Mouse (Mus musculus) MEL-GATA-1-ER (cell line): ENCODE measurements at regions not wholly inside any gene's neighbourhood (a gene's known extent, or its start where the extent isn't known, plus 50 kb on each side); places are given as distances from the start of the nearest gene placed in this dataset.

Experiments used
- DNase-seq: peaks from one replicate; pipeline ENCODE4 v3.0.0-alpha.2; 2012; ENCODE audit warnings: low read depth; ENCODE audit errors: extremely low read depth

DNA sequence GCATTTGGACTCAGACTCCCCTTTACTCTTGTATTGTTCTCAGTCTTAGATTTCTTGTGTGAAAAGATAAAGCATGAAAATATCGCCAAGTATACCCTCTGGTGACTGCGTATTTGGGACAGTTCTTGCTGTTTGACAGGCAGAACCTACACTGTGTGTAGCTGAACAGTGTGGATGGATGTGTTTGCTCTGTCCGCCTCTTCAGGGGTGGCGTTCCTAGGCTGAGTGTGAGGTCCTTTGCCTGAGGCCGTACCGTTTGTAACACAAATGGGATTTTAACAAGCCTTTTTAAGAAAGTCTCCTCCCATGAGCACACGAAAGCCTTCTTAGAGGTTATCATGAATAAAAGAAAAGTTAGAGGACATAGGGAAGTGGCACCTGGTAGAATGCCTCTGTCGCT lies 153.3 kb upstream of the Dnajc19 start:
- DNase-seq: no peak

DNA sequence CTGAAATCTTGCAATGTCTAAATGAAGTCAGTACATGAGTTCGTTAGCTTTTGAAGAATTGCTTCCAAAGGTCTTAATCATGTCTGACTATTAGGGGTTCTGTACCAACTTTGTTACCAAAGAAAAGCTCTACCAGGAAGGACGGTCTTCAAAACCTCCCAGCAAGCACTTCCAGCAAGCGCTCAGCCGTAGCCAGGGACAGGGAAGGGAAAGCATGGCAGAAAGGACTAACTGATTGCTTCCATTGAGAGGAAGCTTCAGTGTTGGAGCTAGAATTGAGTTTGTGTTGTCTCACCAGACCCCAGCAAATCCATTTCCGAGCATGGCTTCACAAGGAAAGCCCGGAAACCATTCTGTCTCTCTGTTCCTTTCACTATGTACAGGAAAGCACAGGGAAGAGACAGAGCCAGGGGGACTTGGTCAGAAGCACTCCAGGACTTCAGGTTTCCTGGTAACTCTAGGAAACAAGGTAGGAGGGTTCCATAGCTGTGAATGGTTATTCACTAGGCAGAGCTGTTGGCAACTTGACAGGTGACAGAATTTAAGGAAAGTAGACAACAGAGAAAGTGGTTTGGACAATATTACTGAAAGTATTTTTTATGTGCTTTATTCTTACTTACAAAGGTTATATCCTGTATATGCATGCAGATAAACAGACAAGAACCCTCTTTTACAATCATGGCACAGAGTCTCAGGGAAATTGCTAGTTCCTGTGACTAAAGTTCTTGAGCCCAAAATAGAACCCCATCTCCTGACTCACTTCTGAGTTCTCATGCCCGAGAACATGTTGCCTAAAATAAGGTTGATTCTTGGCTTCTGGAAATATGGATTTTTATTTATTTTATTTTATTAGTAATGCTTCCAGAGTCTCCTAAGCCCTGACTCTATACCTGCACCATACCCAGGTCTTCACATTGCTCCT lies 151.5 kb upstream of the Dnajc19 start:
- no peak for DNase-seq

DNA sequence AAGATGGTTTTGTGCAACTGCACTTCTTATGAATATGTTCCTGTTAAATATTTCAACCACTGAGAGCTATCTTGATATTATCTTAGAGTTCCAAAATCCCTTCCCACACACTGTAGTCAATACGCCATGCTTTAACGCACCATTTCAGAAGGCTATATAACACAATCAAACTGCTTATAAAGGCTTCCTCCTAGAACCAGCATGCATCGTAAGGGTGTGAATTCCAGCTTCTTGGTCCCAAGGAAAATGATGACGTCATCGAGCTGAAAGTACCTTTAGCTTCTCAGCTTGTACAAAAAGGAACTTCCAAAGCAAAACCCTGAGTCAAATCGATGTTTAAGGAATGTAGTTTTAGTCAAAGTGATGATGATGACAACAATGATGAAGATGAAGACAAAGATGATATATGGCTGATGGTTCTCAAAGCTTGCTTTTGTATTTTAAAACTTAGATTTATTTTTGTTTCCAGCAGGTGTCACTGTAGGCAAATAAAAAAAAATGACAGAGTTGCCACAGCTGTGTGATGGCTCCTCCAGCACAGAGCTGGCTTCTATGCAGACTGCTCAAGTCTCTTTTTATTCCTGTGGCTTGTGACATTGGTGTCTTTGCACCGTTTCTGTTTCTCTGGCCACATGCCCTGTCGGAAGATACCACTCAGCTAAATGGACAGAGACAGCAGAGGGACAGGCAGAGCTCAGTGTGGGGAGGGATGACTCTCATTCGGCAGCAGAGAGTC lies 150.6 kb upstream of the Dnajc19 start:
- no peak for DNase-seq

DNA sequence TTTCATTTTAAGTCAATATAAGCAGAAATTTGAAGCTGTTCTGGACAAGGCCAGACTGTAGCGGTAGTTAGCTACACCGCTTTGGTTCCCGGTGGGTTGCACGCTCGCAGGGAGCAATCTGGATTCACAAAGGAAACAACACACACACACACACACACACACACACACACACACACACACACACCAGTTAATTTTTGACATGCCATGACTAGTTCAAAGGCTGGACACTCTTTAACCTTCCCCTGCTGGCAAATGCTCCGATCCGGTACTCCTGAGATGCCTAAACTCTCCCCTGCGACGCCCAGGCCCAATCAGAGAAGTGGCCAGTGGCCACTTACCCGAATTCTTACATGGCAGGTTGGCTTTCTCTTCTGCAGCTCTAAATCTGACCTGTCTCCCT lies 141.2 kb upstream of the Dnajc19 start:
- no peak for DNase-seq

DNA sequence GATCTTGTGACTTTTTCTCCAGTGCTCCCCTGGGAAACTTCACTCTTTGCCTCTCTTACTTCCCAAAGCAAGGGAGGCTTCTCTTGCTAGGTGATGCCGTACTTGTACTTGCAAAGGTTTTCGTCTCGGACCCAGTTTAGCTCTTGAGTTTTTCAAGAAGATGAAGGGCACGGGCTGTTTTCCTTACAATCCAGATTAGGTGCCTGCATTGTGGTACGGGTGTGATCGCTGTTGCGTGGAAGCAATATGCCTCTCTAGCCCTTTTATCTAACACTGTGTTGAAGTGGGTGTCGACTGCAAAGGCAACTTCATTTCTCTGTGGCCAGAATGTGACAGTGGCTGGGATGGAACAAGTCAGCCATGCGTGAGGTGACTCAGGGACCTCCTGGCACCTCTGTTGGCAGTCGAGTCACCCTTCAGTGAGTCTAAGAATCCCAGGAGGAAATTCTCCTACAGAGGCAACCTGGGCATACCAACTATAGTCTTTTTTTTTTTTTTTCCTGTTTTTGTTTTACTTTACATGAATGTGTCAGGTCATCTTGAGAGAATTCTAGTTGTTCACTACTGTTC lies 138.7 kb upstream of the Dnajc19 start:
- DNase-seq: no peak

DNA sequence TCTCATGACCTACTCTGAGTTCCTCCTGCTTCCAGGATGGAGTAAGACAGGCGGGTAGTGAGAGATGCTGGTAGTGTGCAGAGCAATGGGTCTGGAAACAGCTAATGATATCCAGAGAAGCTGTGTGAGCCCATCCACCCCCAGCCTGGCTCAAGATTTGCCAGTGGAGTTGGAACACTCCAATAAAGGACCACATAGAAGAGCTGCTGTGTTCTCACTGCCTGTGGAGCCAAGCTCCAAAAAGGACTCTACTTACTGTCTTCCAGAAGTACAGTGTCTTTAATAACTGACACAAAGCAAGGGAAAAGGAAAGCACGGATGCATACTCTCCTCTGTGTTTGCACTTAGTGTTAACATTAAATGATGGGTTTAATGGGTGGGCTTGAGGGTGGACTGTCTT lies 138.0 kb upstream of the Dnajc19 start:
- no peak for DNase-seq

DNA sequence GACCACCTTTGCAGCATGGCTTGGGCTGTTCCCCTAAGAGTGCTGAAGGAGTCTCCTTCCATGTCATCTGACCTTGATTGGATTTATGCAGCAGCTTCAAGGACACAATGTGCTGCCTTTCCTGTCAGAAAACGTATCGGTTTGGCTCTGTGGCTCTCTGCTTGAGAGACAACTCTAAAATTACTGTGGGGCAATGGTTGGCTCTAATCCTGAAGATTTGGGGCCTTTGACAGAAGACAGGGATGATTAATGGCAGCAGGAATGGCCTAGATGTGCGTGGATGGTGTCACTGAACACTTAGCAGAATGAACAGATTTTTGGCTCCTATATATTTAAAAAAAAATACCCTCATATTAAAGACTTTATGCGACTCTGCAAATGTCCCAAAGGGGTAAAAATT lies 136.8 kb upstream of the Dnajc19 start:
- DNase-seq: no peak

DNA sequence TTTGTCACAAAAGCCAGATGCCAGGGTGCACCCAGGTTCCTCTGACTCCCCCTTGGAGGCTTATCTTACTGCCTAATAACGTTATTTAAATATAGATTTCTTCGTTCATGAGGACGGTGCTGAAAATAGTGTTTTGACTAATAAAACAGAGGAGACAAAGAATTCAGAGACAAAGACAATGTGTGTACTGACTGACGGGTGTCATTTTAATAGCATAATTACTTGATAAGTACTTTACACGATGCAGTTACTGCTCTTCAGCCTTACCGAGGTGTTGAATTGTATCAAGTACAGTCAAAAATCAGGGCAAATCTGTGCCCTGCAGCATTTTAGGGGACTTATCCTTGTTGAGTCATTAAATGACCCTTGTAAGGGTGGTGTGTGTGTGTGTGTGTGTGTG lies 133.1 kb upstream of the Dnajc19 start:
- DNase-seq: no peak

DNA sequence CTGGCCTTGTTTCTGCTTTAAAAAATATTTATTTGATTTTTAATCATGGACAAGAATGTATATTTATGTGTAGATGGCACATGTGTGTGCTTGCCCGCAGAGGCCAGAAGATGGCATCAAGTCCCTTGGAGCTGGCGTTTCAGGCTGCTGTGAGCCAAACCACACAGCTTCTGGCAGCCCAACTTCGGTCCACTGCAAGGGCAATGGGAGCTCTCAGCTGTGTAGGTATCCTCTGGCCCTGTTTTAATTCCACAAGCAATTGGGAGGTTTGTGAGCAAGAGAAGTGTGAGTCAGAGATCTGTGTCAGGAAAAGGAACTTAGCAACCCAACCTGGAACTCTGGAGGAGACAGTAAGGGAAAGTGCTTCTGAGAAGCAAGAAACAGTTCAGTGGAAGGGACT lies 125.3 kb upstream of the Dnajc19 start:
- DNase-seq: no peak

DNA sequence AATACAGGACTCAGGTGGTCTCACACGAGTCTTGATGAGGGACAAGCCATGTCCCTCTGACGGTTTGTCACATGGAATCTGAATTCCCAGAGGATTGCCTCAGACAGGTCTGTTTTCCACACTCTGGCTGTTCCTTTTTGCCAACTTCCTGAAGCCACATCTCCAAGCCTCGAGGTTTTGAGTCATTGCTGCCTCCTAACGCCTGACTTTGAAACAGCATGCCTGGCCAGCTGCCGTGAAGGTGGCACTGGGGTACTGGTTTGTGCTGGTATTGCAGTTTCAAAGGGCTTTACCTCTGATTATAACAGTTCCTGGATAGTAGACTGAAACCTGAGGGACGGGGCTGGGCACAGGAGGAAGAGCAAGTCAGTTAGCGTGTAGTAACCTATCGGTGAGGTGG lies 117.1 kb upstream of the Dnajc19 start:
- DNase-seq: no peak

DNA sequence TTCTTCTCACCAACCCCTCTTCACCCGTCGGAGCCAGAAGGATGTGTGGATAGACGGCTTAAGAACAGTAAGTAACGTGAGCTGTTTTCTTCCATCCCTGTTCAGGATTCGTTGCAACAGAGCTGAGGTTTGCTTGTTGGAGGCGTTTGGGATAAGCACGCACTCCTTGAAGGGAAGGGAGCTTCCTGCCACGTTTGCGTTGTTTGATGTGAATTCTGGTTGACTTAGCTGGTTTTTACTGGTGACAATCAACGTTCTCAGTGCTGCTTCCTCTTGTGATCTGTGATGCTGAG lies 116.0 kb upstream of the Dnajc19 start:
- no peak for DNase-seq

DNA sequence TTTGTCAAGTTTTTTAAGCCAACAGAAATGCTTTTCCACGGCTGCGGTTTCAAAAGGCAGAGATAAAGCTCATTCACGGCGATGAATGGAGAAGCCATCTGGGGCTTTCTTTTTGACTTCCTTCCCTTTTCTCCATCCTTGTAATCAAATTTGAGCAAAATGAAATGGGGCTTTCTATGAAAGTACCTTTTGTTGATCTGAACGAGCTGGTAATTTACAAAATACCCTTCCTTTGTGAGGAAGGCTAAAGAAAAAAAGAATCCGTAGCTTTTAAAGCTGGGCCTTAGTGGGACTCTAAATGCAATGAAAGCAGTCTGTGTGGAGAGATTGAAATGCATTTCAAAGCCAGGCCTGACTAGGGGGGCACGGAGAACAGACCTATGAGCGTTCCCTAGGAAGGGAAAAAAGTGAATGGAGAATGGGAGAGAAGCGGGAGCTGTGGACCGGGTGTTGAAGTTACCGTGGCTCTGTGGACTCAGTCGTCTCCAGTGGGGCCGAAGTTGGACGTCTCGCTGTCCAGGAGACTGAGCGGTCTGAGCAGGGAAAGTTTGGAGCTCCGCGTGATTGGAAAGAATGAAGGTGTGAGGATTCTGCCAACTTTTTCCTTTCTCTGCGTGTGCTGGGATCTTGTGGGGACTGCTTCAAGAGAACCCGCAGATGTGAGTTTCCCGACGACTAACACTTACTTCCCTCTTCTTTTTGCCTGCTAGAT lies 115.5 kb upstream of the Dnajc19 start:
- no peak for DNase-seq

DNA sequence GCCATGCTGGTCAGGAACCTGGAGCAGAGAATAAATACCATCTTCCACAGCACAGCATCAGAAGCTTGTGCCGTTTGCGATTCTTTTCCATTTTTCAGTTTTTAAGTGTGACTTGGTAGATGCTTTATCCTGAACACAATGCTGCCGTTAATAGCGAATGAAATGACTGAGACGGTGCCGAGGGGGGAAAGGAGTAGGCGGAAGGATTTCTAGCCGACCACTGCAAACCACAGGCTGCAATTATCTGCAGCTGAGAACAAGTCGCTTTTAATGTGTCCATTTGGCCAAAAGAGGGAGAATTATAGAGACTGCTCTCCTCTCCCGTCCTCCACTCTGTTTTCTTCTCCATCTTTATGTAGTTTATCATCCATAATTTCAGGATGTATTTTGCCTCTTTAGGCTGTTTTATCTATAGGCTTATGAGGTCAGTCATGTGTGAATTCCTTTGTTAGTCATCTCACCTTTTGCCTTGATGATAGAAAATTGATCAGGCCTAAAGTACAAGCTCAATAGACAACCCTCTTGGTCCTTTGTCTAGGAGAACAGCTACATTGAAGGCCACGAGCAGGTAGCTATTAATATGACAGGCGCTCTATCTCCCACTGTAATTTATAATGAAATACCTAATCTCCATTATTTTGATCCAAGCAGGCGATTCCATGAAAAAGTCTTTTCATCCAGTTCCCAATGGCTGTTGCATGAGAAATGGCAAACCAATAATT lies 114.8 kb upstream of the Dnajc19 start:
- no peak for DNase-seq

DNA sequence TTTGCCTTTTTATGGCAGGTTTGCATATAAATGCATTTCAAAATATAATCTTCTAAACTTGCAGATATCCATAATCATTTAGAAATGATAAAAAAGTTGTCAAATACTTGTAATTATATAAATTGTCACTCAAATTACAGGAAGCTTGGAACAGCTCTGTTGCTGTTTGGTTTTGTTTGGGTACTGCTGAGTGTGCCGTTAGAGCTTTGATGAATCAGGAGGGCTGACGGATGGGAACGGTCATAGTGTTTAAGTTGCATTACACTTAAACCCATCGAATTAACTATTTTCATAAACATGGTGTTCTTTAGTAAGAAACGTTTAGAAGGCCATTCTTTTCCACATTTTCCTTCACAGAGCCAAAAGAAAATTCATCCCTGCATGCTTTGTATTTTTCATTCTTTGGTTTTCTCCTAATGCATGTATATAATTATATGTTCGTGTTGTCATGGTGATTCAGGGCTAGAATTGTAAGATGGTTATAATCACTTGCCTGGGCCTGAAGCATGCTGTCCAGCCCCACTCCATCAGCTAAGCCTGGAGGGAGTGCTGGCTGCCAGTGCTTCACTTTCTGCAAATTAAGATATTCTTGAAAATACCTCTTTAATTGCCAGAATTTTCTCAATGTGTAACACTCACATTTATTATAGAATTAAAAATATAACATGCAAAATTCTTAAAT lies 92.4 kb upstream of the Dnajc19 start:
- DNase-seq: no peak

DNA sequence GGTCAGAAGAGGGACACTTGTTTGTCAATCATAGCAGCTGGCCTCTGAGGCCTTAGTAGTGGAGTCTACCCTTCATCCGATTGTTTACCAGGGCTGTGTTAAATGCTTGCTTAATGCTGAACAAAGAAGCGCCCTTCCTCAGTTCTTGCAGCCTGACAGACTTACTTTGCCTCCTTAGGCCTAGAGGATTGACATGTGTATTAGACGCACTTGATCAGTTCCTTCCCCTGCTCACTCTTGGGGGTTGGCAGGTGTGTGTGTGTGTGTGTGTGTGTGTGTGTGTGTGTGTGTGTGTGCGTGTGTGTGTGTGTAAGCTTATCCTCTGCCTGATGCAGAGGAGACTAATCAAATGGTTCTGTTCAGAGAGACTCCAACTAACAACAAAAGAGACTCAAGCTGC lies 91.8 kb upstream of the Dnajc19 start:
- DNase-seq: no peak

DNA sequence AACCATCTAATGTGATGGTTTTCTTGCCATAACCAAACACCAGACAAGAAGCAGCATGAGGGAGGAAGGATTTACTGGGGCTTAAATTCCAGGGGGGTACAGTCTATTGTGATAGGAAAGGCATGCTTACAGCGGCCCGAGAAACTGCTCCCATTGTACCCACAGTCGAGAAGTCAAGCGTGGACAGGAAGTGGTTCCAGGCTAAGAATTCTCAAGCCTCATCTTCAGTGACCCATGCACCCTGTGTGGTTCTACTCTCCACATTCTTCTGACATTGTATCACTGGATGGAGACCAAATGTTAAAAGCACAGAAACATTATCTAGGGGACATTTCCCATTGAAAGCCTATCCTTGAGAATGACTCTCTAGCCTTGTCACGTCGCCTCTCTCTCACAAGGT lies 90.8 kb upstream of the Dnajc19 start:
- DNase-seq: no peak

DNA sequence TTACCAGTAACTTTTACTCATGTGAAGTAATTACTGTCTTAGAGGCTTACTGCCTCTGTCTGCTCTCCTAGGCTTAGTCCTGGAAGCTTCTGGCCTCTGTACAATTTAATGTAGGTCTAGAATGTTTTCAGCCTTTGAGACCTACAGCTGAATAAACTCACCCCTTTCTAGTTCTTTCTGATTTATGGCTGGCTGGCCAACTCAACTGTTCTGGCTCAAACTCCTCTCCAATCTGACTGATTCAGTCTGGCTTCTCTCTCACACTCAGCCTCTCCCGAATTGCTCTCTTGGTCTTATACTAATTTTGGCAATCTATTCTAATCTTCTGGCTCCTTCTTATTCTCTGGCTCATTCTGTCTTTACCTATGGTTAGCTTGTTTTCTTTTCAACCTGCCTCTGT lies 87.0 kb upstream of the Dnajc19 start:
- DNase-seq: no peak

DNA sequence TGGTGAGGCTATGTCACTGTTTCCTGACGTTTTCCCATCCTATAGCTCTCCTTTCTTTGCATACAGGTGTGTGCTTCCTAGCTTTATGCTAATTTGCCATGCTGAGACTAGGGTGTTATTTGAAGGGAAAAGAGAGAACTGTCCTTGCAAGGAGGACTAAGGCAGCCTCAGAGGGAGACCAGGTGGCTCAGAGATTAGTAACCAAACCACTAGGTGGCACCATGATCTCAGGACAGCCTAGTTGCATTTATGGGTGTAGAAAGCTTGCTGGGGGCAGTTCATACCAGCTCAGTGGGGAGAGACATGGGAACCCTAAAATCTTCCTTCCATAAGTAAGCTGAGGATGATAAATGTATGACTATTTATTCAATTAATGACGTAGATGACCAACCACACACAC lies 68.9 kb upstream of the Dnajc19 start:
- no peak for DNase-seq

DNA sequence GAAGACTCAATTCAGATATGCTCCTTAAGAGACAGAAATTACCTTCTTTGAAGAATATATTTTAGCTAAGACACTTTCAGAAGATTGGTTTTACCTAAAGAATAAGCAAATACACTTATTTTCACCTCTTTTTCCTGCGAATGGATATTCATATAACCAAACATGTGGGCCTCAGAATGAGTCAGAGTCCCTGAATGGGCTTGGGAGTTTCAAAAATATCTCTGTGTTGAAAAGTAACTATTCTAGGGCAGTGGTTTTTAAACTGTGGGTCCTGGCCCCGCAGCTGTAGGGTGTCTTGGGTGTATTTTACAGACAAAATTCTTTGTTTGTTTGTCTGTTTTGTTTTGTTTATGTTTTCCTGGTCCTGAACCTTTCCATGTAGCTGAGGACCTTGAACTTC lies 62.5 kb upstream of the Dnajc19 start:
- no peak for DNase-seq

DNA sequence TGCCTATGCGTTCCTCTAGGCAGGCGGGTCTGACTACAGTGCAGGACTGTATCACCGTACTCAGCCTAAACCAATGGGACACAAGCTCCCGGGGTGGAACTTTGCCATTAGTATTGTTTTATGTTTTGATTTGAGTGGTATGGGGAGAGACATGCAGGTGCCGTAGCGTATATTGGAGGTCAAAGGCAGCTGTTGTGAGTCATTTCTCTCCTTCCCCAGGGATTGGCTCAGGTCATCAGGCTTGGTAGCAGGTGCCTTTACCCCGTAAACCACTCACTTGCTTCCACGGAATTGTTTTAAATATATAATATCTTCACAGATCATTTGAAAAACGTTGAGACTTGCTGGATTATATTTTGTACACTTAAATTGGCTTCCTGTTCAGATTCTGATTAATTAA lies 58.1 kb upstream of the Dnajc19 start:
- no peak for DNase-seq

DNA sequence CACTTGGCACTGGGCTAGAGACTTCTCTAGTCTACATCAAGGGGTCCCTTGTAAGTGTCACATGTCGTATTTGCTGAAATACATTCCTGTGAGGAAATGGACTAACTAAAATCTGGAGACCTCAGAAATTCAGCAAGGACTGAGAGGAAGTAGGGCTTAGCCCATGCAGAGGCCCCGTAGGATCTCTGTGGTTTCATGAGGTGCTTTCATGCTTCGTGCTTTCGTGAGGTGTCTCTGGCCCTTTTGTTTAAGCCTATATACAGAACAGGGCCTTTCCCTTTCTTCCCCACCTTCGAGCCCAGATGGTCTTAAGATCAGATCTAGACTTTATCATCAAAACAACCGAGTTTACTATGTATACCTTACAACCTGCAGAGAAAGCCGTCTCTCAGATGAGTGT lies 56.9 kb upstream of the Dnajc19 start:
- no peak for DNase-seq
